Mouse (Mus musculus): Measurements from ENCODE around the gene Magi1.

Magi1 gene

DNA sequence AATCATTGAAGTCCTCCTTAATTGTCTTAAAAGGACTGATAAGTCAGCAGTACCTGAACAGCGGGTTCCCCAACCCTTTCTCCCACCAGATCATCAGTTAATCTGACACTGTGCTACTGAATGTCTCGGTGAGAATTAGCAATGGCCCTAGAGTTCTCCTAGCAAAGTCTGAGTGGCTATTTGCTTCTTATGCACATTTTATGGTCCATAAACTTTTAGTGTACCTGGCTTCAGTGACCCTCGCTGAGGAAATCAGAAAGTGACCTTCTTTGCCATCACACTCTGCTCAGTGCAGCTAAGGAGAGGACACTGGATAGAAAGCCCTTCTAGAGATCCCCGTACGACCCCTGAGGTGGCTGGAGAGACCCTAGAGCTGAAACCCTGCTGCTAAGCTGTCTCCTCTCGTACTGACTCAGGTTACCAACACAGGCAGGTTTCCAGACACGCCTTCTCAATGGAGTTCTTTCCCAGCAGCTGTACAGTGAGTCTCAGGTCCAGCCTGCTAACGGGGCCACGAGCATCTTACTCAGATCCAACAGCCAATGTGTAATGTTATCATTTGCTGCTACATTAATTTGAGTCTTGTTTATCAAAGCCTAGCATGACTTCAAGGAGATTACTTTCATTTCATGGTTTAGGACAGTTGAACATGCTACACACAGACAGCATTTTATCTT is 461.4 kb downstream of the Magi1 start:
- no peak for DNase-seq (ENCODE audit: low read depth, low spot score)

DNA sequence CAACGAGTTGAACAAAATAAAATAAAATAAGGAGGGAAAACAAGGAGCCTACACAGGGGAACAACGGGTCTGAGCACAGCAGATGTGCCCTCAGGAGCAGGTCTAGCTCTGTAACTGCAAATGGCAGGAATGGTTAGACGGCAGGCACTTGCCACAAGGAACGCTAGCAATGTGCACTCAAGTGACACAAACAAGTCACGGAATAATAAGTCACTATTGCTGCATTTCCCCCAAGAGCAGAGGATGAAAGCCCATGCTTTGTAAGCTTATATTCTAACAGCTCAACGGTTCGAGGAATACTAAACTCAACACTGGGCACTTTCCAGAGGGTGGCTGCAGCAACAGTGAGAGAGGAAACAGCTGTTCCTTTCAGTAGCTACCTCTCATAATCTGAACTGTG is 462.2 kb downstream of the Magi1 start:
- DNase-seq (ENCODE audit: low read depth, low spot score) = no peak

DNA sequence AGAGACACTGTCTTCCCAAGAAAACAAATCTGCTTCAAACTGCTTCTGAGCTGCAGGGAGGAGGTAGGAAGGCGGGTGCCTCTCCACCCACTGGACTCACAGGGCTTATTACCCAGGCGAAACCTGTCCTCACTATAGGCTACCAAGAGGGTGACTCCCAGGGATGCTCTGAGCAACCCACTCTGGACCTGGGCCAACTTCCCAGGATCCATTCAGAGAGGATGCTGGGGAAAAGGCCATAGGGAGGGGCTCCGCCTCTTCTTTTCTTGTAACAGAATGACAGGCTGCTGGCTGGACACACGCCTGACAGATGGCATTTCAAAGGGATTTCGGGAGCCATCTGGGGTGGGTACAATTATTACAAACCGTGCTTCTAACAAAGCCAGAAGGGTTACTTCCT is 463.8 kb downstream of the Magi1 start:
- peak; percentile 34 for DNase-seq (ENCODE audit: low read depth, low spot score)

DNA sequence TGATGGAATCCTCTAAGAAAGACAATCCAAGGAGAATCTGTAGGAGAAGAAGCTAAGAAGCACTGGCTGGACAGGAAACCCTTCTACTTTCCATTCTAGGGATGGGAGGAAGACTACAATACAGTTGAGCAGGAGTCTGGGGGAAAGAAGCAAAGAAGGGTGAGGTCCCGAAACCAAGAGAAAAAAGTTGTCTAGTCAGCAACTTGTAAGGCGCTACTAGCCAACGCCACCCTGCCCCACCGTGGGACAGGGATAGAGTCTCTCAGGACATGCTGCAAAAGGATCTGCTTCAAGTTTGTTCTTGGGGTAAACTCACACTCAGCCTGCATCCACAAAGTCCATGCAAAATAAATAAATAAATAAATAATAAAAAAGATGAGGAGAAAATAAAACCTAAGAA is 464.4 kb downstream of the Magi1 start:
- no peak for DNase-seq (ENCODE audit: low read depth, low spot score)

DNA sequence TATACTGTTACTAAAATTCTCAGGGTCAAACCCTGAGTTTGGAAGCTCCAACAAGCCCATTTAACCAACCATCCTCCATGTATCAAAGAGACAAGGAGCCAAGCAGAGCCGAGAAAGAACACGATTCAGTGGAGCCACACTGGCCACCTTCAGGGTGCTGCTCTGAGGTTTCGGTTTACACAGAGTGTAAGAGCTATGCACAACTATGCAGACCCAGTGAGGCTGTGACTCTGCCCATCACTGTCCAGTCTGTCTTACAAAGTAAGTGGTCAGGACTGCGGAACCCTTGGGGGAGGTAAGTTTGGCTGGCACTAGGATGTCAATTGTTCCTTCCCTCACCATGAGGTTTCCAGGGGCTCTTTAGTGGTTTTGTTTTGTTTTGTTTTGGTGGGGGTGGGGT is 465.2 kb downstream of the Magi1 start:
- no peak for DNase-seq (ENCODE audit: low read depth, low spot score)

DNA sequence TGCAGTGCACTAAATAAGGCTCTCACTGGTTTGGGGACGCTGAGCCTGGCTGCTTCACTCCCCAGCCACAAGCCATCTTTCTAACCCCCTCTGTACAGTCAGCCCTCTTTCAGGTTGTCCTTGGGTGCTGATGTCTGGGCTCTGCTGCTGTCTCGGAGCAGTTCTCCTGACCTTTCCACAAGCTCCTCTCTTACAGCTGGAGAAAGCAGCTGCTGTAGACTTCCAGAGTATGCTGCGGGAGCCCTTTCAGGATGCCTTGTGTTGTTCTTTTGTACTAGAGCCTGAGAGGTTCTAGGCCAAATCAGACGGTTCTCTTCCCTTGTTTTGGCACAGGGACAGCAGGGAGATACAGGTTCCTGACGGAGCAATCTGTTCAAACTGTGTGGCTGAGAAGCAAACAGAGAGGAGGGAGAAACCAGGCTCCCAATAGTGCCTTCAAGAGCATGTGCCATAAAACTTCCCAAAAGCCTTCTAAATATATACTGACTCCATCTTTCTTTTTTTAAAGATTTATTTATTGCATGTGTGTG is 478.2 kb downstream of the Magi1 start:
- DNase-seq (ENCODE audit: low read depth, low spot score) = no peak

DNA sequence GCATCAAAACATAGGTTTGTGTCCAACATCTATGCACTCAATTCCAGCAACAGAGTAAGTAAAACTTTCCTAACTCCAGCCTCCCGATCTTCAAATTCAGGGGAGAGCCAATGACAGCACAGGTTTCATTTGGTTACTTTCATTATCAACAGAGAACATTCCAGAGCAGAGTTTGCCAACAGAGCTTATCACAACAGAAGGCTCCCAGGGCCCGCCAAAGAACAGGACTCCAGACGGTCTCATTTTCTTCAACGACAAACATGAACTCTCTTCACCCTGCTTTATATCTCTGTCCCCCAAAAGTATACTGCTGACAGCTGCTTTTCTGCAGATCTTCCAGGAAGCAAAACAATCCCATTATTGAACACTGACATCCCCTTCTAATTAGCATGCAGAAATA is 481.3 kb downstream of the Magi1 start:
- no peak for DNase-seq (ENCODE audit: low read depth, low spot score)

DNA sequence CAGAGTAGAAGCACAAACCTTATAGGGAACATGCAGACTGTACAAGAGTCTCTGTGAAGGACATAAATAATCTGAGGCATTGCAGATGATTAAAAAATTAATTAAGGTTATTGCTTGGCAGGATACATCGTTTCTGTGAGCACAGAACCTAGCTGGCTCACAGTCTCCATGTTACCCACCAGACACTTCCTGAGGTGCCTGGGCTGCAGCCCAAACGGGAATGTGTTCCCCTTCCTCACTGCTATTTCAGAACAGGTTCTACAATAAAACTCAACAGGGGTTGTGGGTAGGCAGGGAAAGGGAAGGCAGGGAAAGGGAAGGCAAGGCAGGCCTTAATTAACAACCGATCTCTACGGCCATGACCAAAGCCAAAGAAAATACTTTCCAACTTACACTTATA is 483.3 kb downstream of the Magi1 start:
- DNase-seq (ENCODE audit: low read depth, low spot score) = no peak

DNA sequence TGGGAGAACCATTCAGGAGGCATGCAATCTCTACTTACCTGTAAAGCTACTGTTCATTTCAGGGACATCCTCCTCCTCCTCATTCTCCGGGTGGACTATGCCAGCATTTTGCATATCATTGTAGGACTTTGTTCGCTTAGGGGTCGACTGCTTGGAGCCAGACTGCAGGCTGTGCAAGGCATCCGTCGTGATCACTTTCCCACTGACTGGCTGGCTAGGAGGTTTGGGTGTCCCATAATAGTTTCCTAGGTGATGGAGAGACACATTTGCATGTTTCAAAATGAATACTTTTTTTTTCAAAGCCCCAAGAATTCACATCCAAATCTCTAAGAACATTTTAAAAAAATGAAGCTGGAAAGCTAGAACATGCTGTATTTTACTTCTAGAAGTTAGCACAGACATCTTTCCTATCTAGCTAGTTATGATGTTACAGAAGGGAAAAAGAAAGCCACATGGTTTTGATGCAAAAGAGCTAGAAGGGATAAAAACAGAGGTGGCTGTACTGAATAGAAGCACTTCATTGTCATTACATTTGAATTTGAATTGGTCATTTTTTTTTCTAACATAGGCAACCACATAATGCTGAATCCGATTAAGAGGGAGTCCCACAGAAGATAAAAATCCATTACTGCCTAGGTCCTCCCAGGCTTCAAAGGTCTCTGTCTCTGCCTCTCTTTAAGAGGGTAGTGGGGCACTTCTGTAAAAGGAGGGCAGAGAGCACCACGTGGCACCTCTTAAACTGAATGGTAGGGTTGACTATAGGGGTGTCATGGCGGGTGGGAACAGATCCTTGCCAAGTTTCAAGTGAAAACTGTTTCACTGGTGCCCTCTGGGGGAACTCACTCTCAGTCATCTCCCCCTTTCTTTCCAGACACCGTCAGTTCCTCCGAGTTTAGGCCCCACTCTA is 491.2 kb downstream of the Magi1 start:
- DNase-seq (ENCODE audit: low read depth, low spot score) = peak; percentile 5

DNA sequence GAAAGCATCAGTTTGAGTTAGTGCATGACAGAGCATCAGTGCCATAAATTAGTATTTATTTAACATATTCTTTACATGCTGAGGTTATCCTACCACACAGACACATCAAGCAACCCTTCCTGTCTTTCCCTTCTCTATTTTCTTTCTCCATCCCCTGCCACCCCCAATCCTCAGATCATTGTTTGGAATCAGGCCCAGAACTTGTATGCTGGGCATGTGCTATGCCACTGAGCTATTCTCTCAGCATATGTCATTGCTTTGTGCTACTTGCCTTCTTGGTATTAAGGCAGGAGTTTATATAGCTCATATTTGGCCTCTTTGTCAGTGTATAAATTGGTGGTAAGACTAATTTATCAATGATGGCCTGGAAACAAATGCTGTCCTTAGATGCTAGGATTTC is 494.0 kb downstream of the Magi1 start:
- no peak for DNase-seq (ENCODE audit: low read depth, low spot score)

DNA sequence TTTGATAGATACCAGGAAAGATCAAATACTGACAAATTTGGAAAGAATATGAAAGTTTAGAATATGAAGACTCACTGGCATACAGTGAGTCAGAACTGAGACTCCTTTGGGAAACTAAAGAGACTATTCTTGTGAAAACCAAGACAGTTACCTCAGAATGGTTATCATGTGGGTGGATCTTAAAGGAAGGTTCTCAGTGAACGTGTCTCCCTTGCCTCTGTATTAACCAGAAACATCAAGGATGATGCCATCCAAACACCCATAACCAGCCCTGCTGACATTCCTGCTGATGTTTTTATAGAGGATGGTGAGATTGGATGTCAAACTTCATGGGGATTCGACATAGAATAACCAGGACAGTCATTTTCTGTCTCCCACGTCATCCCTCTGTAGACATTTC is 496.7 kb downstream of the Magi1 start:
- no peak for DNase-seq (ENCODE audit: low read depth, low spot score)

DNA sequence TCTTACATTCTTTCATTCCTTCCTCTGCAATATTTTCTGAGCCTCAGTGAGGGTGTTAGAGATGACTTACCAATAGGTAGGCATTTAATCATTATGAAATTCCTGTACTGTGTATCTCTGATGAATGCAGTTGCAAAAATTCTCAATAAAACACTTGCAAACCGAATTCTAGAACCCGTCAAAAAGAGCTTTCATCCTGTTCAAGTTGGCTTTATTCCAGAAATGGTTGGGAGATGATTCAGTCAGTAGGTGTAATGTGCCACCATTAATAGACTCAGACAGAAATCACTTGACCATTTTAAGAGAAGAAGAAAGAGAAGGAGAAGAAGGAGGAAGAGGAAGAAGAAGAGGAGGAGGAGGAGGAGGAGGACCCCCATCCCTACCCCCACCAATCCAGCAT is 497.5 kb downstream of the Magi1 start:
- no peak for DNase-seq (ENCODE audit: low read depth, low spot score)

DNA sequence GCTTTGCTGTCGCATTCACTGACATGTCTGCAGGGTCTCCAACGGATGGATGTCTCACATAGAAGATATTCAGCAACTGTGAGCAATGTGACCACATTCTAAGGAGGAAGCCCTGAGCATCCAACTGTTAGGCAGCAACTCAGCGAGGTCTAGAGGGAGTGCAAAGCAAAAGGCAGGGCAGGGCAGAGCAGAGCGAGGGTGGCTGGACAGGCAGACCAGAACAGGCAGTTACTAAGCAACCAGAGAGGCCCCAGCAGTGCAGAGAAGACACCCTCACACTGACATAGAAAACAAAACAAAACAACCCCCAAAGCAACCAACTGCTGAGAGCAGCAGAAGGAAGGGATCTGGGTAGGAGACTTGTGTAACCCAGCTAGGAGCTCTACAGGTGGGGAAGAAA is 512.6 kb downstream of the Magi1 start:
- no peak for DNase-seq (ENCODE audit: low read depth, low spot score)

DNA sequence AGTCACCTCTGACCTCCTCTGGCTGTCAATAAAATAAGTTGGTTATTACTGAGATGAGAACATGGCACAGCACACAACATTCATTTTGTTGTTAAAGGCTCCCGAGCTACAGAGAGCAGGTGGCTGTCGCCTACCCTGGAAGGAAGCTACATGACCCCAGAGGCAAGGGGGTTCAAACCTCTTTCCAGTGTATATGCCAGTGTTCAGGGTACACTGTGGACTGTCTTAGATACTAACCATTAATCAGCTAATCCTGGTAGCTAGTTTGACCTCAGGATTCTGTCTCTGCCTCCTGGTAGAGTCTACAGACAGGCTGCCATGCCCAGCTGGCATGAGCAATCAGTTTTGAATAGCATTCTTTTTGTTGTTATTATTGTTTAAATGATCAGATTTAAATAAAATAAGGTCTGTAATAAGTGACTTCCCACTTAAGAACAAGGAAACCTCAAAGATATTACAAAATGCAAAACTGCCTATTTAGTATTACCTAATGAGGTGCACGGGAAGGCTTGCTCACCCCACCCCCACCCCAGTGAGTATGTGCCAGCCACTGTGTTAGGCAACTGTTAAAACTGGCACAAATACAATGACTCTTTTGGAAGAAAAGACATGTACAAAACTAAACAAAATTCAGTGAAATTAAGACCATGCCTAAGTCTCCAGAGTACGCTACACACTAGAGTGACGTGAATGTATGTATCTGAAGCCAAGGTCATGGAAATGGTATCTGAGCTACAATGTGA is 513.3 kb downstream of the Magi1 start:
- DNase-seq (ENCODE audit: low read depth, low spot score) = no peak

DNA sequence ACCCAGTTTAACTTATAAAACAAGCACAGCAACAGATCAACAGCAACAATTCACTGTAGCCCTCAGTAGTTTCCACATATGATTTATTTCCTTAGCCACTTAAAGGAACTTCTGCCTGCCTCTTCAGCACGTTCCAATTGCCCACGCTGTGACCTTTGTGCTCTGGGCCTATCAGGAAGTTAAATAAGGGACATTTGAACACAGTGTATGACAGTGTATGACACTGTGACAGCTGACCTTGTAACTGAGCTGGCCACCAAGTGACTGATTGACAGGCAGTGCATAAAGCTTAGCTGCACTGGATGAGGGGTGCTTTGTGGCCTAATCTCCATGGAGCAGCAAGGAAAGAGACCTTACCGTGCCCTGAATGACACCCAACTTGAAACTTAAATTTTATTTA is 525.6 kb downstream of the Magi1 start:
- no peak for DNase-seq (ENCODE audit: low read depth, low spot score)

DNA sequence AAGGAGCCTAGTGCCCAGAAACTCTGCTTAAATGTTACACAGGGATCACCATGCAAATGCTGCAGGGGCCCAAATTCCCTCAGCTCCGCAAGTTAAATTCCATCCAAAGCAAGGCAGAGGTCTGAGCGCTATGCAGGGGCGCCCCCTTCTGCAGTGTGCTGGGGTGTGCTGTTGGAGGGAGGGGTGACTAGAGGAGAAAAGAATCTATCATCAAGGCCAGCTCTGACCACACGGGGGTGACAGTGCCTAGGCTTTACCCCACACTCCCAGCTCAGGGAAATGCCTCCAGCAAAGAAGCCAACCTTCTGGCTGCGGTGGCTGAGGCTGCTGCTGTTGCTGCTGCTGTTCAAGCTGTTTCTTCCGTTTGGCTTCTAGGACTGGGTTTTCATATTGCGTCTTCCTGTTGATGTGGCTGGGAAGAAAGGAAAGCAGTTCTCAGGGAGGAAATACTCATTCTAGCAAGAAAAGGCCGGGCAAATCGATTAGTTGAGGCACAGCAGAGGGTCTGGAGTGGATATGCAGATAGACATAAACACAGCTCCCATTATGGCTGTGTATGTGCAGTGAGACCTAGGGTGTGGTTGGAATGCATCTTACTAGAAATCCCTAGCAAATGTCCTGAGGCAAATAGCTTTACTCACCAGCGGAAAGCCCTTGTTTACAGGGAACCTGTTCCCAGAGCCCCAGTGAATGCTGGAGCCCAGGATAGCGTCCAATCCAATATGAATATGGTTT is 526.2 kb downstream of the Magi1 start:
- peak; percentile 69 for DNase-seq (ENCODE audit: low read depth, low spot score)

DNA sequence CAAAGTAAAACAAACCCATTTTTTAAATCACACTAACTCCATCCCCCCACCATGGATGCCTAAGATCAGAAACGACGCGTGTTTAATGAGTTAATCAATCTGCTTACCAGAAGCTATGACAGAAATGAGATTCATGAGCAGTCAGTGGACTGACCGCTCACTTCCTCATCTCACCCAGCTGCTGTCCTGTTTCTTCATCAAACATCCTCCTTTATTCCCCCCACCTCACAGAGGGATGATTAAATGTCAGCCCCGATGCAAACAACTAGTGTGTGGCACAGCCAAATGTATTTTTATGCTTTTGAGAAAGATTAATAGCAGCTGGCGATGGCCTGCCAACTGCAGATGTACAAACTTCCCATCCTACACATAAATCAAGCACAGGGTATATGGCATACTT is 540.6 kb downstream of the Magi1 start:
- DNase-seq (ENCODE audit: low read depth, low spot score) = no peak

DNA sequence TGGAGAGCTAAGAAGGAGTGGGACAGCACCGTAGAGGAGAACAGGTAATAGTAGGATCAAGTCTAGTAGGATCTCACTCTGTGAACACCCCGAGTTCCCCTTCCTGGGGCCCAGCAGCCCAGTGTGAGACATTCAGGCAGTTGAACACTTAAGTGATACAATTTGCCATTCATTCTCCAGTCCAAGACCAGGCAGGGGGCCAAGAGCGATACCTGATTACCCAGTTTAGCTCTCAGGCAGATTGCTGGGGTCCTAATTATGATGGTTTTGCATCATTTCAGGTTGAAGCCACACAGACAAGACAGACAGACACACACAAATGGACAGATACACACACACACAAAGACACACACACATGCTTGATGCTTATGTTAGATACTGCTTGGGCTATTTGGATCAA is 543.9 kb downstream of the Magi1 start:
- no peak for DNase-seq (ENCODE audit: low read depth, low spot score)

DNA sequence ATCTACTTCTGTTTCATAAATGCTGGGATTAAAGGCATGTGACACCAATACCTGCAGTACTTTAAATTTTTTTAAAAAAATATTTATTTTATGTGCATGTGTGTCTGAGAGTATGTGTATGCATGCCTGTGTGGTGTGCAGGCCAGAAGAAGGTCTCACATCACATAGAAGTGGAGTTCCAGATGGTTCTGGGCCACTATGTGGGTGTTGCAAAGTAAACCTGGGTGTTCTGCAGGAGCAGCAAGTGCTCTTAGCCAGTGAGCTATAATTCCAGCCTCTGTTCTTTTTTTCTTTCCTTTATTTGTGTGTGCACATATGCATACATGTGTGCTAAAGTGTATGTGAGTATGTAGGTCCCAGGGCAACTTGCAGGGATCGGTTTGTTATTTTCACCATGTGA is 546.6 kb downstream of the Magi1 start:
- no peak for DNase-seq (ENCODE audit: low read depth, low spot score)

DNA sequence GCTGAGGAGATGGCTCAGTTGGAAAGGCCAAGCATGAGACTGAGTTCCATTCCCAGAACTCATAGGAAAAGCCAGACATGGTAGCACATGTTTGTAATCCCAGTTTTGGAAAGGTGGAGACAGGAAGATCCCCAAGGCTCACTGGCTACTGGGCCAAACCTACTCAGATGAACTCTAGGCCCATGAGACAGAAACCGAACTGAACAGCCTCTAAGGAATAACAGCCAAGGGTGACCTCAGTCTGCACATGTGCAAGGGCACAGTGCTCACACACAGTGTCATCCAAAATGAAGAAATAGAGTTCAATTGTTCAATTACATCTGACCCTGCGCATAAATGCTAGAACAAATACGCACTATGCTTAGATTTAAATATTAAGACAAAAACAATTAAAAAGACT is 547.6 kb downstream of the Magi1 start:
- DNase-seq (ENCODE audit: low read depth, low spot score) = no peak

DNA sequence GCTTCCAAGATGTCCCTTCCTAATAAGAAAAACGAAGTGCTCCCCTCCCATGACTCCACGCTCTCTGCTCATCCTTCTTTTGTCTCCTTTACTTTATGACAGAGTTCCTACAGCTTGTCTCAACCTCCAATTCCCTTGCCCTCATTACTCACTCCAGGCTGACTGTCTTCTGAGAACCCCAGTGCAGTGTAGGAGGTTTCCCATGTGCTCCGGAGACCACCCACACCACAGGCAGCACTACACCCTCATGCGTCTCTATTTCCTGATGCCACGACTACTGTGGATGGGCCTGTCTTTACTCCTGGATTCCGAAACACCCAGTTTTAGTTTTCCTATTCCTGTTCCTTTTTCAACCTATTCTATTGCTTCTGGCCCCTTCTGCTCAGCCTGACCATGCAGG is 549.9 kb downstream of the Magi1 start:
- no peak for DNase-seq (ENCODE audit: low read depth, low spot score)

DNA sequence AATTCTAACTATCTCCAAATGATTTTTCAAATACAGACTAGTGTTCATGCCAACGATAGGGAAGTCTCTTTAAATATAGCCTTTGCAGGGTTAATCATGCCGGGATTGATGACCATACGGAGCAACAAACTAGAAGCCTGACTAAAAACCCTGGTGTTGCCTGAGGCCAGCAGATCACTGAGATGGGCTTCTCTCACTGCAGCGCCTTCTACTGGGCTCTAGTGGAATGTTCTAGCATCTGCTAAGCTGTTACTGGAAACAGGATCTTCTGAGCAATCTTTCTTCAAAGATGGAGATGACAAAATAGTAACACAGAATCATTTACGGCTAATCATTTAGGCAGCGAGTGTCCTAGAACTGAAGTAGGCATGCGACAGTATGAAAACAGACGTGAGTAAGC is 554.0 kb downstream of the Magi1 start:
- DNase-seq (ENCODE audit: low read depth, low spot score) = no peak
